Mouse (Mus musculus): Measurements from ENCODE around the gene Arhgef3. TPM values are rescaled to one million over a fixed set of nuclear protein-coding genes. Genes with fewer than 3 reads are reported as not detected.
A peak's percentile ranks its signal among the peaks of the same experiment; 100 is the strongest.

Arhgef3 gene
- polyA plus RNA-seq, 1 experiment from 2014 or later: 8.6 TPM

DNA sequence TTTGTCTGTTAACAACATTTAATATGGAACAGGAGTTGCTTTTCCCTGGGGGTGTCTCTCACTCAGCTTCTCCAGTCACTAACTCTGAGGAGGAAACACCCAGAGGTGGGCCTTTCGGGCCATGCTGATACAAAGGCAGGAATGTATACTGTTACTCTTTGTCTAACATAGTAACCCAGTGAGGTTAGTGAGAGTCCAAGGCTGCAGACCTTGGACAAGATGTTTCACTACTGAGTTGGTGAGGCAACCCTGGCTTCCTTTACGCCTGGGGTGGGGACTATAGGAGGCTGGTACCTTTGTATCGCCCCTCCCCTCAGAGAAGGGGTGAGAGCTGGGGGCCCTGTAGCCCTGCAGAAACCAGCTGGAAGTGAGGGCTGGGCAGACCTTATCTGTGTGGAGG lies 7.9 kb downstream of the Arhgef3 start:
- Histone ChIP-seq H3K9me3 (no peaks in the 10 kb centered on the region), H3K4me3 (no peak overlapping the region), H3K36me3 (no peaks in the 10 kb centered on the region), H3K4me1 (peaks cover 13% of the 10 kb centered on the region), H3K27ac (peak overlapping the region; percentile 52; the same call in 1 of the 2 replicates), H3K27me3 (ENCODE audit: insufficient read depth, poor library complexity, severe bottlenecking) (no peaks in the 10 kb centered on the region)
- 63% methylated on average over 3 of the region's 3 CpGs for WGBS
- no peak for DNase-seq (ENCODE audit: low spot score)

DNA sequence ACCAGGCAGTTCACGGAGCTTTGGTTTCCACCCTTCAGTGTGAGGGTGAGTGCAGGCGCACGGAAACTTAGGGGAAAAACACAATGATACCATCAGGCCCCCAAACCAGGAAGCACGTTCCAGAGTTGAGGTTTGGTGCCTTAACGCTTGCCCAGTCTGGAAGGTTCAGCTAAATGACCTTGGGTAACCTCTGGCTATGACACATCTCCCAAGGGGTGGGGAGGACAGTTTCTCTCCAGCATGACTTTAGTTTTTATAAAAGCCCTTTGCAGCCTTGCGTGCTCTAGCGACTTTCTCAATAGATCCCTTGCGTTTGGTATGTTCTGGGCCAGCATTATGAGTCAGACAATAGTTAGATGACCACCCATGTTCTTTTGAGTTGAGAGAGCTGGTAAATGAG lies 8.8 kb downstream of the Arhgef3 start:
- no peak for DNase-seq (ENCODE audit: low spot score)
- WGBS: 52% methylated on average over 8 of the region's 8 CpGs
- H3K27ac ChIP-seq: no peak overlapping the region; the same call in 1 of the 2 replicates
- H3K4me3 ChIP-seq: no peak overlapping the region
- no peaks in the 10 kb centered on the region for H3K9me3 ChIP-seq
- H3K36me3 ChIP-seq: no peaks in the 10 kb centered on the region
- H3K4me1 ChIP-seq: peaks cover 13% of the 10 kb centered on the region
- no peaks in the 10 kb centered on the region for H3K27me3 ChIP-seq (ENCODE audit: insufficient read depth, poor library complexity, severe bottlenecking)

DNA sequence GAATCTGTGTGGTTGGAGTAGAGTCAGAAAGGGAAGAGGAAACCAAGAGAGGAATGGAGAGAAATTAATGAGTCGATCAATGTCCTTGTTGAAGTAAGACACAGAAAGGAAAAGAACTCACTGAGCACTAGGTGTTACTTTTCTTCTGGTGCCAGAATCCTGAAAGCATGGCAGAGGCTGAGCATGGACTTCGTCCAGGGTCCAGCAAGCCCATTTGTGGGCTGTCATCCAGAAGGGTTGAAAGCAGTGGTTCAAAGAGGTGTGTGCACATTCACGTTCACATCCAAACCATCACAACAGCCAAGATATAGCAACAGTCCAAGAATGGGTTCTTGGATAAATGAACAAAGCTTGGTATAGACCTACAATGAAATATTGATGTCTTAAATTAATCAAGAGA lies 15.3 kb downstream of the Arhgef3 start:
- peaks cover 4% of the 10 kb centered on the region; the same call in 1 of the 2 replicates for H3K4me1 ChIP-seq
- no peaks in the 10 kb centered on the region for H3K36me3 ChIP-seq
- H3K27ac ChIP-seq: no peak overlapping the region
- WGBS: 86% methylated on average over 3 of the region's 3 CpGs
- no peak for DNase-seq (ENCODE audit: low spot score)
- no peaks in the 10 kb centered on the region for H3K27me3 ChIP-seq (ENCODE audit: insufficient read depth, poor library complexity, severe bottlenecking)
- no peaks in the 10 kb centered on the region for H3K9me3 ChIP-seq
- H3K4me3 ChIP-seq: no peak overlapping the region

DNA sequence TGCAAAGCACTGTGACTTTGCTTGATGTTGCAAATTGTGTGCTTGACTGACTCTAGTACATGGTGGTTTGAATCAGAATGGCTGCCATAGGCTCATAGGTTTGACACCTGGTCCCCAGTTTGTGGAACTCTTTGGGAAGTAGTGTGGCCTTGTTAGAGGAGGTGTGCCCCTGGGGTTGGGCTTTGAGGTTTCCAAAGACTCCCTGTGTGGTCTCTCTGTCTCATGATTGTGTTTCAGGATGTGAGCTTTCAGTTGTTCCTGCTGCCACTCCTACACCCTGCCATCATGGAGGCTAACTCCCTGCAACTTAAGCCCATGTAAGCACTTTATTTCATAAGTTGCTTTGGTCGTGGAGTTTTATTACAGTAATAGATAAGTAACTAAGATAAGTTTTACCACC lies 16.0 kb downstream of the Arhgef3 start:
- Histone ChIP-seq H3K27ac (no peak overlapping the region), H3K4me3 (no peak overlapping the region), H3K36me3 (no peaks in the 10 kb centered on the region), H3K4me1 (peaks cover 4% of the 10 kb centered on the region; the same call in 1 of the 2 replicates), H3K9me3 (no peaks in the 10 kb centered on the region), H3K27me3 (ENCODE audit: insufficient read depth, poor library complexity, severe bottlenecking) (no peaks in the 10 kb centered on the region)
- WGBS: 75% methylated on average over 1 of the region's 1 CpGs
- DNase-seq (ENCODE audit: low spot score): no peak

DNA sequence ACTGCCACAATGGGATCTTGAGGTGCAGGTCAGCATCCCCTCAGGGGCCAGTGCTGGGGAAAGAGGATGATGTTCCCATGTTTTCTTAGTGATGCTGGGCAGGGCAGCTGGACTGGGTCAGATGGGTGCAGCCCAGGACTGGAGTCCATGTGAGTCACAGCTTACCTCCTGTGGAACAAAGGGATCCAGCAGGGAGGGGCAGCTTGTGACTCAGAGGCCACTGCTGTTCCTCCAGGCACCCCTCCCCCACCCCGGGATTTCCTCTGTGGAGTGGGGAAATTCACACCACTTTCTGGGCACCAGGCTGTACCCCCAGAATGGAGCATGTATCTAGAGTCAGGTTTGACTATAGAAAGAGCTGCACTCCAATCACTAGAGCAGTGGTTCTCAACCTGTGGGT lies 16.8 kb downstream of the Arhgef3 start:
- Histone ChIP-seq H3K36me3 (no peaks in the 10 kb centered on the region), H3K4me1 (peaks cover 4% of the 10 kb centered on the region; the same call in 1 of the 2 replicates), H3K9me3 (no peaks in the 10 kb centered on the region), H3K27ac (no peak overlapping the region), H3K4me3 (no peak overlapping the region), H3K27me3 (ENCODE audit: insufficient read depth, poor library complexity, severe bottlenecking) (no peaks in the 10 kb centered on the region)
- 63% methylated on average over 1 of the region's 1 CpGs for WGBS
- DNase-seq (ENCODE audit: low spot score): no peak

DNA sequence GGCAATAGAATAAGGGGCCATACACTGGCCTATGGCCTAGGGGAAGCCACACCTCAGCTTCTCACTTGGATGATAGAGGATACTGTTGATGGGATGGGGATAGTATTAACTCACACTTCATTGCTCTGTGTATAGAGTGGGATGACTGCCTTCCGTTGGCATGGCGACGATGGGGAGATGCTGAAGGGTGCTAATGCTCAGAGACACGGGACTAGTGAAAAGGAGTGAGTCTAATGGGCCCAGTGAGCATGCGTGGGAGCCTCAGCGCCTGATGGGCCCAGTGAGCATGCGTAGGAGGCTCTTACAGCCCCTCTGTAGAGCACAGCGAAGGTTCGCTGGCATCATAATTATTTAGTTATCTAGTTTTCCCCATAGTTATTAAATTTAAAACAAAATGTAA lies 24.2 kb downstream of the Arhgef3 start:
- H3K4me3 ChIP-seq: no peak overlapping the region
- DNase-seq (ENCODE audit: low spot score): no peak
- no peak overlapping the region for H3K27ac ChIP-seq
- H3K27me3 ChIP-seq (ENCODE audit: insufficient read depth, poor library complexity, severe bottlenecking): no peaks in the 10 kb centered on the region
- WGBS: 88% methylated on average over 9 of the region's 9 CpGs
- no peaks in the 10 kb centered on the region for H3K36me3 ChIP-seq
- H3K4me1 ChIP-seq: peaks cover 24% of the 10 kb centered on the region
- H3K9me3 ChIP-seq: no peaks in the 10 kb centered on the region

DNA sequence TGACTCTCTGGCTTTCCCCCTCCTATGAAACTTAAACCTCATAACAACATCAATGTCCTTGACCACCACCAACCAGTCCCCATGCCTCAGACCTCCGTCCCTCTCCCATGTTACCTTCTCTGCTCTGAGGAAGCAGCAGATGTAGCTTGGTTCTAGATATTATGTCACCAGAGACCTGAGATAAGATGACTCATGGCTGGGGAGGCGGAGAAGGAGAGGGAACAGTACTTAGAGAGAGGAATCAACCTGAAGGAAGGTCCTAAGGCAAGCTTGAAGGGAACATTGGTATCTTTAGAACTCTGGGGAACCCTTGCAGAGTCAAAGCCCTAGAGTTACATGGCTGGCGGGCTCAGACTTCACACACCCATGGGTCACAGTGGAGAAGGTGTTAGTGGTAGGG lies 25.3 kb downstream of the Arhgef3 start:
- Histone ChIP-seq H3K36me3 (no peaks in the 10 kb centered on the region), H3K27ac (no peak overlapping the region), H3K4me1 (peaks cover 30% of the 10 kb centered on the region), H3K4me3 (no peak overlapping the region), H3K27me3 (ENCODE audit: insufficient read depth, poor library complexity, severe bottlenecking) (no peaks in the 10 kb centered on the region), H3K9me3 (no peaks in the 10 kb centered on the region)
- no peak for DNase-seq (ENCODE audit: low spot score)
- WGBS: 84% methylated on average over 3 of the region's 3 CpGs

DNA sequence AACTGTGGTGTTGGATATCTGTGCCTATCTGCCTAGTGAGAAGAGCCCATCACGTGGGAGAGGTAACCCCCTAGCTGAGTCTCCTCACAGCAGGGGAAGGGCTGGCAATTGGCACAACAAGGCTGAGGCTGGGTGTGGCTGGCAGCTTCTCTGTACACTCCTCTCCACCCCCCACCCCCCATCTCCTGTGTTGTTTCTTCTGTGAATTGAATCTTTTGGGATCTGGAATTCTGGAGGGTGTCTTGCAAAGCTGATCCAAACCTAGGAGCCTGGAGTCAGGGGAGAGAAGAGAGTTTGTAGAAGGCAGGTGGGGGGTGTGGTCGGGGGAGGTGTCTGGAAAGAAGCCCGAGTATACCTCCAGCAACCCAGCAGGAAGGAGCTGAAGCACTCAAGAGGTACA lies 26.8 kb downstream of the Arhgef3 start:
- 19% methylated on average over 3 of the region's 3 CpGs for WGBS

DNA sequence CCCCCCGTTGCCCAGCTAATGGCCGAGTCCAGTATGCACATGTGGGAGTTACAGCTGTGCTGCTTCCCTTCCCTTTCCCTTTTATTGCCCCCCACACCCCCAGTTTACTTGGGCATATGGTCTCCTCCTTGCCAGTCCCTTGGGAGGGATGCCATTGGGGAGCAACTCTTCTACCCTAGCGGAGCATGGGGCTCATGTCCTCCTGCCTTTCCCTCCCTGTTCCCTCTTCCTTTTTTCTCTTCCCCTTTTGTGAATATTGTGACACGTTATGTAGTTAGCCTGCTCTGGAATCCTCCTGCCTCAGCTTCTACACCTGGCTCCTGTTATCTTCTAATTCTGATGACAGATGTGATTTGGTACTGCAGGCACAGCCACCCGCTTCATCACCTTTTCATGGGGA lies 28.0 kb downstream of the Arhgef3 start:
- Histone ChIP-seq H3K27ac (no peak overlapping the region), H3K27me3 (ENCODE audit: insufficient read depth, poor library complexity, severe bottlenecking) (no peaks in the 10 kb centered on the region), H3K36me3 (no peaks in the 10 kb centered on the region), H3K4me3 (no peak overlapping the region), H3K9me3 (no peaks in the 10 kb centered on the region), H3K4me1 (peaks cover 47% of the 10 kb centered on the region)
- 85% methylated on average over 5 of the region's 5 CpGs for WGBS
- no peak for DNase-seq (ENCODE audit: low spot score)

More for the DNA sequence above, 26.8 kb downstream of the Arhgef3 start:
- peaks cover 39% of the 10 kb centered on the region for H3K4me1 ChIP-seq
- no peak for DNase-seq (ENCODE audit: low spot score)
- no peaks in the 10 kb centered on the region for H3K9me3 ChIP-seq
- 0 out of 2 replicates have a peak overlapping the region, but pooled peaks have one; percentile 8 for H3K27ac ChIP-seq
- no peak overlapping the region for H3K4me3 ChIP-seq
- no peaks in the 10 kb centered on the region for H3K27me3 ChIP-seq (ENCODE audit: insufficient read depth, poor library complexity, severe bottlenecking)
- no peaks in the 10 kb centered on the region for H3K36me3 ChIP-seq

DNA sequence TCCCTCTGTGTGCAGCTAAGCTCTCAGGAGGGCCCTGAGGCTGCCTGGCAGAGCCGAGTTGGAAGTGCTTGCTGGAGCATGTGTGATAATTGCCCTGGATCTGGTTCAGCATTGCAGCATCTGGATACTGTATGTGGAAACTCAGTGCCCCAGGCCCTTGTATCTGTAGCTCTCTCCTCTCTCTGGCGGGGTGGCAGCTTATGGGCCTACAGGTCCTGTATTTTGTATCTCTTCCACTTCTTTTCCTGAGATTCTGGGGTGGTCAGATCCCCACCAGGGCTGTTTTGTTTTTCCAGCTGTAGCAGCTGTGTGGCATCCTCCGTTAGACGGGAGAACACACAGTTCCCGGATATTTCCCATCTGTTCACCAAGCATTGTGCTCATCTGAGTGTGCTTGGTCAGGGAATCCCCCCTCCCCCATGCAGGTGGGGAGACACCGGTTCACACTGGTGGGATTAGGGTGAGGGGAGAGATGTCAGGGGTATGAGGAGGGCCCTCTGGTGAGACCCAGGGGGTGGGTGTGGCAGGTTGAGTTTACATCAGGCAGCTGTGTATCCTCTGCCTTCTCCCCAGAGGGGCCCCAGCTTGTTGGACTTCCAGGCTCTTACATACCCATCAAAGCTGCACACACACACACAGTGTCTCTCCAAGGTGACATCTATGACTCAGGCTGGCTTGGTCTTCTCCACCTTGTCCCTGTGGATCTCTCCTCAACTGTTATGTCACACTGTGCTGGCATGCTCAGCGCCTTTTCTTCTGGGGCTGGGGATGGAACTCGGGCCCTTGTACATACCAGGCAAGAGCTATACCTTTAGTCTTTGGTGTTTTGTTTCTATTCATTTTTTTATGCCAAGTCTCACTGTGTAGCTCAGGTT lies 30.7 kb downstream of the Arhgef3 start:
- no peak for DNase-seq (ENCODE audit: low spot score)
- Histone ChIP-seq H3K4me3 (no peak overlapping the region), H3K27me3 (ENCODE audit: insufficient read depth, poor library complexity, severe bottlenecking) (no peaks in the 10 kb centered on the region), H3K4me1 (peaks cover 57% of the 10 kb centered on the region), H3K9me3 (no peaks in the 10 kb centered on the region), H3K36me3 (no peaks in the 10 kb centered on the region), H3K27ac (peak overlapping the region; percentile 69; the same call in 1 of the 2 replicates)
- 39% methylated on average over 8 of the region's 8 CpGs for WGBS

DNA sequence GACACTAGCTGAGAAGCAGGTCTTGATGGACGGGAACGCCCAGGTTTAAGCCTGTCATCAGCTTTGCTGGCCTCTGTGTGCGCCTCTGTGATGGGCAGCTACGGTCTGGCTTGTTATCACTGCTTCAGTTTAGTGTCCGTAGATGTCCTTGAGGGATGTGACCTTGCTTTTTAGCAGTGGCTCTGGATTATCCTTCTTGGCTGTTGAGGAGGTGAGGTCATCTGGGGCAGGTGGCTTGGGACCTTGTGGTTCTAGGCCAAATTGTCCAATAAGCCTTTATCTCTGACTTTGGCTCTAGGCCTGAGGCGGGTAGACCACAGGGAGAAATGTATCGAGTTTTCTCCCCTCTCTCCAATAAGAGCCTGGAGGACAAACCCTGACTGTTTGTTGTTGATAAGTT lies 33.0 kb downstream of the Arhgef3 start:
- no peak for DNase-seq (ENCODE audit: low spot score)
- H3K4me1 ChIP-seq: peaks cover 62% of the 10 kb centered on the region
- H3K9me3 ChIP-seq: no peaks in the 10 kb centered on the region
- WGBS: 48% methylated on average over 7 of the region's 7 CpGs
- no peaks in the 10 kb centered on the region for H3K36me3 ChIP-seq
- no peaks in the 10 kb centered on the region for H3K27me3 ChIP-seq (ENCODE audit: insufficient read depth, poor library complexity, severe bottlenecking)
- H3K27ac ChIP-seq: peak overlapping the region; percentile 42; the same call in 1 of the 2 replicates
- no peak overlapping the region for H3K4me3 ChIP-seq

DNA sequence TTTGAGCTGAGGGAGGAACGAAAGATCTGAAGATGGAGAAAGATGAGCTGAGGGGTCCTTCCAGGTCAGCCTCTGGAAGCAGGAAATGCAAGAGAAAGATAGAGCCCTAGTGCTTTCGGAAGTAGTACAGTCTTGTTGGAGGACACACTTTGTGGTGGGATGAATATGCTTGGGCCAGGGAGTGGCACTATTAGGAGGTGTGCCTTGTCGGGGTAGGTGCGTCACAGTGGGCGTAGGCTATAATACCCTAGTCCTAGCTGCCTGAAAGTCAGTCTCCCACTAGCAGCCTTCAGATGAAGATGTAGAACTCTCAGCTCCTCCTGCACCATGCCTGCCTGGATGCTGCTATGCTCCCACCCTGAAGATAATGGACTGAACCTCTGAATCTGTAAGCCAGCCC lies 34.7 kb downstream of the Arhgef3 start:
- no peak overlapping the region for H3K4me3 ChIP-seq
- DNase-seq (ENCODE audit: low spot score): no peak
- peaks cover 61% of the 10 kb centered on the region for H3K4me1 ChIP-seq
- WGBS: 86% methylated on average over 5 of the region's 5 CpGs
- H3K27ac ChIP-seq: 0 out of 2 replicates have a peak overlapping the region, but pooled peaks have one; percentile 77
- no peaks in the 10 kb centered on the region for H3K36me3 ChIP-seq
- no peaks in the 10 kb centered on the region for H3K9me3 ChIP-seq
- H3K27me3 ChIP-seq (ENCODE audit: insufficient read depth, poor library complexity, severe bottlenecking): no peaks in the 10 kb centered on the region

DNA sequence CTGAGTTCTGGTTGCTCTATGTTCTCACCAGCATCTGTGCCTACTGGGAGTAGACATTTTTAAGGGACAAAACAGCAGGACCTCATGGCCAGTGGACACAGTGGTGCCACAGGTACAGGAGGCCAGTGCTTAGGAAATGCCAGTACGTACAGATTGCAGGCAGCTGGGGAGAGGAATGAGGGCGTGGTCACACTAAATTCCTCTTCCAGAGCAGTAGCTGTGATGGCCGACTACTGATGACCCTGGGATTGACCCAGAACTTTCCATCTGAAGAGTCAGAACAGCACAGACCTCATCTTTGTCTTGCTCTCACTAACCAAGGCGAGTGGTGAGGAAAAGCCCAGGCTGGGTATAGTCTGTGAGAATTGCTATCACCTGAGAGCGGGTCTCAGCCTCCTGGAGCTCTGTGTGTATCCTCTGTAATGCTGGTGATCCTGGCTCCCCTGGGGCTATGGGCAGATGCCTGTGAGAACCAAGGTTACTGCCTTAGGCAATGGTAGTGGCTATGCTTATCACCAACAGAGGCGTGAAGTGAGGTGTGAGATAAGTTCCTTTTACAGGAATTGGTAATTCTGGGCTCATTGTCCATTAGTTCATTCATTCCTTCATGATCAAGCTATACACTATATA lies 35.4 kb downstream of the Arhgef3 start:
- 19% methylated on average over 6 of the region's 6 CpGs for WGBS
- no peaks in the 10 kb centered on the region for H3K9me3 ChIP-seq
- H3K4me3 ChIP-seq: no peak overlapping the region
- no peaks in the 10 kb centered on the region for H3K36me3 ChIP-seq
- DNase-seq (ENCODE audit: low spot score): no peak
- peaks cover 61% of the 10 kb centered on the region for H3K4me1 ChIP-seq
- H3K27ac ChIP-seq: peak overlapping the region; percentile 77
- H3K27me3 ChIP-seq (ENCODE audit: insufficient read depth, poor library complexity, severe bottlenecking): no peaks in the 10 kb centered on the region

Data from heart, embryonic 10.5 days (tissue).